Mouse (Mus musculus): ENCODE data around the gene Irgm2.

- TF ChIP-seq CTCF (IDR thresholded peaks at IDR 0.05; ENCODE audit: borderline replicate concordance, extremely low read depth, insufficient read depth, insufficient read length) = peak; percentile 25; the same call in 1 of the 2 replicates
- TF ChIP-seq POLR2A (IDR thresholded peaks at IDR 0.05; ENCODE audit: borderline replicate concordance, extremely low read depth, insufficient read depth, insufficient read length, poor library complexity, severe bottlenecking) = no peak
Observed at GRCm38 (mm10) chr11:58238840-58239791, 39.7 kb downstream of the Irgm2 start.

Measured in brain, embryonic 14.5 days (tissue).